Mouse (Mus musculus) erythroblast, embryonic 14.5 days (primary cell): ENCODE results near the gene Mboat7.

ENCODE experiments used
- GATA1 ChIP-seq: IDR thresholded peaks from 2 replicates; pipeline ENCODE4 v1.6.1; 2012; ENCODE audit warnings: low read length, inconsistent platforms, mixed read lengths
- TAL1 ChIP-seq: IDR thresholded peaks from 3 replicates; pipeline ENCODE4 v1.6.1; 2012; ENCODE audit warnings: low read length, inconsistent platforms, mixed read lengths

GRCm38 (mm10) chr7:3658578-3658977, 34.7 kb downstream of the Mboat7 start:
- TF ChIP-seq GATA1, result no peak
- no peak for TF ChIP-seq TAL1
